In genomic region chr8:83983222-83983621, GRCm38 (mm10) we compare ENCODE assay signal across 1 mouse cellular context. TPM values are rescaled to one million over a fixed set of nuclear protein-coding genes. Genes with fewer than 3 reads are reported as not detected.
"Had no signal": no experiment of that assay in that cellular context is flagged by ENCODE, and none has a peak within 500 bp of the region (broad histone marks: within the 10 kb centered on the region; RNA-seq: fewer than 3 reads in every experiment).

No protein-coding gene starts in this region.

RNA-seq across cellular contexts. Expression of gene Gm10644, which starts 28.2 kb away (rescaled TPM):
- total RNA-seq: megakaryocyte-erythroid progenitor cell, adult 5-6 weeks had no signal
